Mouse (Mus musculus) gastrocnemius, adult 8-10 months (tissue): Measurements from ENCODE around the gene Cspg4. TPM values are rescaled to one million over a fixed set of nuclear protein-coding genes. Genes with fewer than 3 reads are reported as not detected.
A peak's percentile ranks its signal among the peaks of the same experiment; 100 is the strongest.

Experiments
- DNase-seq, 2 experiments: peaks; one replicate each; pipeline ENCODE4 v3.0.0; 2022; ENCODE audit warnings: low spot score in 2 of 2
- total RNA-seq, 4 experiments: library from RNA; stranded (reverse); gene quantifications; 2 replicates each; pipeline ENCODE4 v1.2.4; 2022

Gene Cspg4
- total RNA-seq = 1 to 10 TPM; 3.2 to 5.4 (median 4.2) TPM

DNA sequence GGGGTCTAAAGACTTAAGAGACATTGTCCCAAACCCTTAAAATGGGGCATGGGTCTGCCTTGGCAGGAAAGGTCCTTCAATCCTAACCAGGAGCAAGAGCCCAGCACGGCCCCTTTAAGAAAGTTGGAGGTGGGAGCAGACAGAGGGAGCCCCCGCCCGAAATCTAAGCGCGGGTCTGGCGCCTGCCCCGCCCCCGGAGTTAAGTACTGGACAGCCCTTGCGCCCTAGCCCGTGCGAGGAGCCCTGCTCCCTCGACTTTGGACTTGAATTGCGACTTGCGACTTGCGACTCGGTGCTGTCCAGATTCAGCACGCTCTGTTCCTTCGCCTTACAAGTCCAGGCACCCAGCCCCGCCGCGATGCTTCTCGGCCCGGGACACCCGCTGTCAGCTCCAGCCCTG, at the start of gene Cspg4:
TSS of gene Cspg4 (plus strand) at position 202 of the 400 bp plus-strand sequence.
- DNase-seq = peak; percentile 62 to 69

DNA sequence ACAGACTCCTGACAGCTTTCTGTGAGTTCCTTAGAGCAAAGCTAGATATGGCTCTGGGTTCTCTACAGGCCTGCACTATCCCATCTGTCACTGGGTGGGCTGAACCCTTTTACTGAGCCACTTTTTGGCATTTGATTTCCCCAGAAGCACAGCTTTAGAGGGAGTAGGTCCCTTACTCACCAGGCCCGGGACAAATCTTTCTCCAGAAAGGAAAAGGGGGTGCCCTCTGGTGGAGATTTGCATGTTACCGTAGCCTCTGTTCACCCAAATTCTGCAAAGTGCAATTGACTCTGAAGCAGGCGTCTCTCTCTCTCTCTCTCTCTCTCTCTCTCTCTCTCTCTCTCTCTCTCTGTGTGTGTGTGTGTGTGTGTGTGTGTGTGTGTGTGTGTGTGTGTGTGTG, 39.9 kb upstream of the Cspg4 start:
- no peak for DNase-seq

GRCm38 (mm10) chr9:56825476-56826213, 39.2 kb upstream of the Cspg4 start:
- DNase-seq = no peak

- DNase-seq = no peak
Observed at GRCm38 (mm10) chr9:56828146-56828545, 36.7 kb upstream of the Cspg4 start.

DNA sequence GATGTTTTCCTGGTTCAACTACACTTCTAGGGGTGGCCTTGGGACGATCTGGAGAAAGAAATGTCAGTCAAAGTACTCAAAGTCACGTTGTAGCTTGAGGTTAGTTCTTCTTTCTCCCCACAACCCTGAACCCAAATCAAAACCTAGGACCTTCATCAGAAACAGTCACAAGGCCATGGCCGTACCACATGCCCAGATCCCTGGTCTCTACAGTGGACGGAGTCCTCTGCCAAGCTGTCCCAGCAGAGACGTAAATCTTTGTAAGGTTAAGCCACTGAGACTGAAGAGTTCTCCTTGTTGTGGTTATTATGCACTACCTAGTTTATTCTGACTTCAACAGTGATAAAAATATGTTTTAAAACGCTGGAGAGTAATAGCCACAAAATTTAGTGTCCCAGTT, 36.0 kb upstream of the Cspg4 start:
- no peak for DNase-seq

- no peak for DNase-seq
Observed at GRCm38 (mm10) chr9:56830162-56830561, 34.7 kb upstream of the Cspg4 start.

GRCm38 (mm10) chr9:56831904-56832303, 32.9 kb upstream of the Cspg4 start:
- no peak for DNase-seq

GRCm38 (mm10) chr9:56832900-56833299, 31.9 kb upstream of the Cspg4 start:
- peak; percentile 34 to 41 for DNase-seq

DNA sequence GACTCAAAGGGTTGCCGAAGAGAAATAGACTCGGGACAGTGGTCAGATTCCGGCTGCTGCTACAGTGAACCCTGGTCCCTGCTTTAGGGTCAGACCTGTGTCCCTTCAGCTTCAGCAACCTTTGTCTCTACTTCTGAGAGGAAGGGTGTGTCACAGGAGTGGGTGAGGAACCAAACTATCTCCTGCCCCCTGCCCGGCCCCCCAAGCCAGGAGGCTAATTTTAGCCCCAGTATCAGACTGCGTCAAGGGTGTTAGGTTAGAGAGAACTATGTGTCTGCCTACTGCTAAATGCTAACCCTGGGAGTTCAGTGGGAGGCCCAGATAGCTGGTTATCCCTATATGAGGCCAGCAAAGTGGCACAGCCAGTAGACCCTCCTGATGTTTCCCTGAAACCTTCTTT, 29.7 kb upstream of the Cspg4 start:
- no peak for DNase-seq

GRCm38 (mm10) chr9:56840721-56841120, 24.1 kb upstream of the Cspg4 start:
- no peak for DNase-seq

GRCm38 (mm10) chr9:56841864-56842263, 23.0 kb upstream of the Cspg4 start:
- DNase-seq = no peak

- no peak for DNase-seq
Observed at GRCm38 (mm10) chr9:56842303-56842719, 22.5 kb upstream of the Cspg4 start.

DNA sequence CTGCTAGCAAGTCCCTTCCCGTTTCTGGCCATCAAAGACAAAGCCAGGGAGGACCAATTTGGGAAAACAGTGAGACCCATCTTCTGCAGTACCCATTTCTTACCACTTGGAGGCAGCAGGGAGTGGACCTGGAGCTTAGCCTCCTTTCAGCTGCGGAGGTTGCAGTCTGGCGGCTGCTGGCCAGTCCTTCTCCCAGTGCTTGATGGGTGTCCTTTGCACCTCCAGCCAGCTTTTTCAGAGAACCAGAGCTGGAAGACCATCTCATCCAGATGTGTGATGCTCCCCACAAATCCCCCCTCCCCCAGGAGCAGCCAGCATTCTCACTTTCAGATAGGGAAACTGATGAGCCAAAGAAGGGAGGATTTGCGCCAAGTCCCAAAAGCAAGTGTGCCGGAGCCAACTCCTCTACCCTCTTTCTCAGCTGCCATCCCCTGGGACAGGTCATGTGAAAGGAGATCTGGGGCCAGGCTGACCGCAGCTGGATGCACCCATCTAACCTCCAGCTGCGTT, 21.1 kb upstream of the Cspg4 start:
- peak; percentile 69 to 79 for DNase-seq

GRCm38 (mm10) chr9:56844644-56845043, 20.2 kb upstream of the Cspg4 start:
- DNase-seq = no peak

DNA sequence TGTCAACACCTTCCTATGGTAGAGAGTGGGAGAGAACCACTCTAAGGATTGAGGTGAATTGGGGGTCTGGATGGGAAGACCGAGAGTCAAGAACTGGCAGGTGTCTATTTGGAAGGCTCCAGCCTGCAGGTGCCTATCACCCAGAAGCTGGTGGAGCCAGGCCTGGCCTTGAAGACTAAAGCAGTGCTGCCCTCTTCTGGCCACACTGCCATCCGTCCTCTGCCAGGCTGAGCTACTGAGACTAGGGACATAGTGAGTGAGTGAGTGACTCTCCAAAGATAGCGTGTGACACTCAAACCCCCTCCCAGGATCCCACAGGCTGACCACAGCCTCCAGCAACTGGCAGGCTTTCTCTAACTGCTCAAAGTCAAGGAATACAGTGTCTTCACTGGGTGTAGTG, 17.3 kb upstream of the Cspg4 start:
- peak; percentile 51 to 64 for DNase-seq

GRCm38 (mm10) chr9:56850128-56850904, 14.5 kb upstream of the Cspg4 start:
- DNase-seq = no peak

DNA sequence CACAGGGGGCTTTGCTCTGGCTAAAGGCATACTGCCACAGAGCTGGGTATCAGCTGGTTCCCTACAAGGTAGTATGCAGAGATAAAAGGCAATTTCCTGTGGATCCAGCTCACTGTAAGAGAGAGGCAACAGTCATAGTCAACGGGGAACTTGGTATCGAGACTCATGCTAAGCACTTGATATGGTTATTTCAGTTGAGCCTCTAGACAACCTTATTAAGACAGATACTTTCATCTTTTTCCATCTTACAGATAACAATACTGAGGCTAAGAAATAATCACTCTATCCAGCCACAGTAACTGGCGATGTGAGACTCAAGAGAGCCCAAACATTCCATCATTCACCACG, 14.0 kb upstream of the Cspg4 start:
- no peak for DNase-seq

DNA sequence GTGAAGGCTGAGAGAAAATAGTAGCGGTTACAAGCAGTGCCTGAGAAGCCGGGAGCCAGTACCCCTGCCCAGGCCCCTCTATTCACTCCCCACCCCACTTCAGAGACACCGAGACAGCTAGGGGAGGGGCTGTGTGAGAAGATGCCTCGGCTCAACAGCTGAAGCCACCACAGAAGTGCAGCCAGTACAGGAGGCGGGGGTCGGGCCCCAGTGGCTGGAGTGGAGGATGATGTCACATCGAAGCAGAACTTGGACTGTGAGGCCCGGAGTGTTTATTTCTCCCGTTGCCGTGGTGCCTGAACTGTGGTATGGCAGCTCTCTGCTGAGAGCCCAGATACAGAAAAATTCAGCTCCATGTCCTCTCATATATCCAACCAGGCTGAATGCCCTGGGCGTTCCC, 13.1 kb upstream of the Cspg4 start:
- peak in 1 of 2 experiments; percentile 46 for DNase-seq

- no peak for DNase-seq
Observed at GRCm38 (mm10) chr9:56857463-56857862, 7.4 kb upstream of the Cspg4 start.

GRCm38 (mm10) chr9:56860035-56860434, 4.8 kb upstream of the Cspg4 start:
- DNase-seq = no peak

DNA sequence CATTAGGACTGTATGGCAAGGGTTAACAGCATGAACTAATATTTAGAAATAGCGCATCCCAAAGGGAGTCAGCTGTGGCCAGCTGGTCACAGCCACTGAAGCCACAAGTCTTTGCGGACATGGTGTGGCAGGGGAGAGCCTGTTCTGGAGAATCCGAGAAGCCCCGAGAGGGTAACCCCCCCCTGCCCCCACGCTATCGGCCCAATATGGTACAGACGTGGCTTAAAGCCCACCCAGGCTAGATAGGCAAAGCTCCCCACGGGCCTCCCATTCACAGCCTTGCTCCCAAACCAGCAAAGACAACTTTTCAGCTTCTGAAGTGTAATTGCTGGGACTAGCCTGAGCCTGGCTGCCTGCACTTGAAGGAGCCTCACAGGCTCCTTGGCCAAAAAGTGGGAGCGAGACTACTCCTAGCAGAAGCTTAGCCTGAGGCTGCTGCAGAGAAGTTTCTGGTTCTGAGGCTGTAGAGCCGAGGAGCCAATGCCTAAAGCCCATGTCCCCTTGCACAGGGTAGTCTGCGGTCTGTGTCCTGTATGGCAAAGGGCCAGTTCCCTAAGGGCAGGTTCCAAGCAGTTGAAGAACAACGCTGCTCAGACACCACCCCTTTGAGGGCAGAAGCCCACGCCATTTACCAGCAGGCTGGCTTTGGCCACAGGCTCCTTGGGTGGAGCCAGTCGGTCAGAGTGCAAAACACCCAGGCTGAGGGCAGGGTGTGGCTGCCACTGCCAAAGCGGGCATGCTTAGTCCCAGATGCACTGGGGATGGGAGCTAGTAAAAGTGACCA, 4.2 kb upstream of the Cspg4 start:
- DNase-seq = no peak

DNA sequence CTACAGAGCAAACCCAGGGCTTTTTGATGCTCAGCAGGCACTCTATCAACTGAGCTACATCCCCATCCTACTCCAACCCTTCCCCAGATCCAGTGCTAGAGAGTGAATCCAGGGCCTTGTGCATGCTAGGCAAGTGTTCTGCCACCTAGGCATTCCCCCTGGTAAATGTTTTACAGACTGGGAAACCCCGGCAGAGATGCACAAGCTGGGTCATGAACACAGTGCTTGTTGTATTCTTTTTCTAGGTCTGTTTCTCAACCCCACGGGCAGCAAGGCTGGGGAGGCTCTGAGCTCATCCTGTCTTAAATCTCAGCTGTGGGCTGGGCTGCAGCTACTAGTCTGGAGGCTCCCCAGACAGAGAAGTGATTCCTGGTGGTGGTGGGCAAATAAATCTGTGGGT, 2.0 kb upstream of the Cspg4 start:
- no peak for DNase-seq
